In genomic region chr6:53575836-53576235, GRCm38 (mm10) we compare ENCODE assay signal across 18 mouse cellular contexts.
"Had no signal": no experiment of that assay in that cellular context is flagged by ENCODE, and none has a peak within 500 bp of the region (broad histone marks: within the 10 kb centered on the region; RNA-seq: fewer than 3 reads in every experiment).

No protein-coding gene starts in this region.

- H3K9ac ChIP-seq: lung, embryonic 14.5 days; midbrain, embryonic 13.5 days; midbrain, embryonic 15.5 days; neural tube, embryonic 15.5 days had no signal

- H3K4me3 ChIP-seq: midbrain, embryonic 10.5 days; midbrain, embryonic 13.5 days; midbrain, embryonic 15.5 days; myocyte; neural tube, embryonic 13.5 days; neural tube, embryonic 15.5 days had no signal

- H3K36me3 ChIP-seq: midbrain, embryonic 10.5 days; midbrain, embryonic 13.5 days; midbrain, embryonic 15.5 days; neural tube, embryonic 13.5 days; neural tube, embryonic 15.5 days had no signal

- ATAC-seq: midbrain, embryonic 13.5 days; midbrain, embryonic 15.5 days had no signal

- H3K27ac ChIP-seq: midbrain, embryonic 10.5 days; midbrain, embryonic 13.5 days; midbrain, embryonic 15.5 days; neural tube, embryonic 13.5 days; neural tube, embryonic 15.5 days had no signal

- H3K9me3 ChIP-seq: midbrain, embryonic 10.5 days; midbrain, embryonic 13.5 days; midbrain, embryonic 15.5 days; neural tube, embryonic 13.5 days; neural tube, embryonic 15.5 days had no signal

- DNase-seq: lung, adult 18-20 months; lung, embryonic 14.5 days; lung, postnatal 10 days; lung, postnatal 4 days; retina, postnatal 1 day; right cerebral cortex, adult 18-20 months; right cerebral cortex, postnatal 25 days; right cerebral cortex, postnatal 4 days; spleen, adult 18-20 months; thymus, adult 18-20 months; thymus, postnatal 14 days; thymus, postnatal 36 days had no signal

- H3K27me3 ChIP-seq: midbrain, embryonic 13.5 days; midbrain, embryonic 15.5 days had no signal
